ENCODE assay signal across 14 mouse cellular contexts in the genomic region with DNA sequence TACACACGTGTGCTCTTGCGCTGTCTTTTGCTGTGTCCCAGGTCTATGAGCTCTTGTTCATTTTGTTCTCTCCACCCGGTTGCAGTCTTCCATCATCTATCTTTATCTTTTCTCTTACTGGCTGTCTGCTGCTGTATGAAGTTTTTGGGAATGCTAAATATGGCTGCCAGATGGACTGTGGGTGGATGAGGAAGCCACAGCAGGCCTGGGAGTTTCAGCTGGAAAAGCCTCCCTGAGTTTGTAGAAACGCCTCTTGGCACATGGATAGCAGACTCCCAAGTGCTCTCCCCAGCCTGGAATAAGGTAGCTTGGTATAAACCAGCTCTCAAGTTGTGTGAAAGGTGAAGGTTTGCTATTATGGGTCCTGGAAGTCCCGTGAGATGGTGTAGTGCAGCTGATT. TPM values are rescaled to one million over a fixed set of nuclear protein-coding genes. Genes with fewer than 3 reads are reported as not detected.
DNase-seq lines count a peak whose midpoint lies in the region.
"Had no signal": no experiment of that assay in that cellular context is flagged by ENCODE, and none has a peak within 500 bp of the region (broad histone marks: within the 10 kb centered on the region; RNA-seq: fewer than 3 reads in every experiment).

No protein-coding gene starts in this region.

- peak; percentile 96 for DNase-seq in brain, adult 2 months (ENCODE audit: low read depth, low spot score)
- peak; percentile 40 to 71 for DNase-seq in frontal cortex, postnatal 10 days (ENCODE audit: low spot score in 2 of 2)
- peak; percentile 91 for DNase-seq in layer of hippocampus, adult 9-11 months
- peak; percentile 87 to 88 for DNase-seq in right cerebral cortex, adult 2 months (ENCODE audit: low spot score in 2 of 2)
- DNase-seq in cerebellum, postnatal 4 days (ENCODE audit: low spot score in 2 of 2) = no peak
- DNase-seq in forebrain, embryonic 10.5 days (ENCODE audit: extremely low spot score, low spot score) = no peak
- DNase-seq in heart, postnatal 4 days = no peak
- DNase-seq: B cell, adult 2 months; cerebellum, adult 11-12 months; kidney, postnatal 10 days; liver, embryonic 13.5 days; thymus, postnatal 14 days had no signal

- H3K36me3 ChIP-seq in forebrain, embryonic 10.5 days (replicated peaks) = peaks cover 37% of the 10 kb centered on the region

- no peaks in the 10 kb centered on the region for H3K4me1 ChIP-seq in forebrain, embryonic 10.5 days
- H3K4me1 ChIP-seq: hindbrain, embryonic 12.5 days had no signal

- no peak overlapping the region for H3K4me3 ChIP-seq in forebrain, embryonic 10.5 days
- H3K4me3 ChIP-seq: hindbrain, embryonic 12.5 days; liver, embryonic 13.5 days; megakaryocyte, embryonic 14.5 days had no signal

- H3K9me3 ChIP-seq in forebrain, embryonic 10.5 days = no peaks in the 10 kb centered on the region
- H3K9me3 ChIP-seq: hindbrain, embryonic 12.5 days; liver, embryonic 13.5 days; megakaryocyte, embryonic 14.5 days had no signal

- H3K27me3 ChIP-seq in forebrain, embryonic 10.5 days (ENCODE audit: poor library complexity, severe bottlenecking) = no peaks in the 10 kb centered on the region
- H3K27me3 ChIP-seq: hindbrain, embryonic 12.5 days; liver, embryonic 13.5 days; megakaryocyte, embryonic 14.5 days had no signal

- WGBS in forebrain, embryonic 10.5 days = 95% methylated on average over 5 of the region's 5 CpGs

- no peak overlapping the region for H3K27ac ChIP-seq in forebrain, embryonic 10.5 days
- H3K27ac ChIP-seq: hindbrain, embryonic 12.5 days; liver, embryonic 13.5 days had no signal

RNA-seq across cellular contexts. Expression of a gene that starts 41.2 kb away (rescaled TPM):
- polyA plus RNA-seq in forebrain, embryonic 10.5 days (2016; fragmentation: Nextera tagmentation; extraction: Ambion mirVana) = 29.1 and 29.8 TPM in 2 replicates
- 10 to 100 TPM; 14.3 to 15.3 TPM for total RNA-seq in heart, postnatal 4 days (2021)

Comparison
In these comparisons a context has a peak if more than half of its experiments do, and no peak if none do; other contexts are left out.
1. DNase-seq: peak in brain, adult 2 months (single experiment), frontal cortex, postnatal 10 days (2 of 2), layer of hippocampus, adult 9-11 months (single experiment) and right cerebral cortex, adult 2 months (2 of 2); none in cerebellum, postnatal 4 days (0 of 2), forebrain, embryonic 10.5 days (single experiment) and heart, postnatal 4 days (single experiment).